Mouse (Mus musculus) brain, embryonic 18.5 days (tissue): Measurements from ENCODE around the gene Upf2.
"Not testable (repeated sequence)": the region's sequence is repeated elsewhere in the genome, so short reads cannot be mapped to it uniquely, and the experiment has no call there.

ENCODE experiments used
- DNase-seq: peaks from one replicate; pipeline ENCODE4 v3.0.0-alpha.2; 2012; ENCODE audit warnings: low read depth, low spot score

The Upf2 gene

GRCm38 (mm10) chr2:6070925-6071324 lies 119.7 kb downstream of the Upf2 start:
- no peak for DNase-seq

- no peak for DNase-seq
These were observed 120.5 kb downstream of the Upf2 start for GRCm38 (mm10) chr2:6071598-6072440.

GRCm38 (mm10) chr2:6072685-6073260 lies 121.5 kb downstream of the Upf2 start:
- no peak for DNase-seq

GRCm38 (mm10) chr2:6074891-6075529 lies 123.7 kb downstream of the Upf2 start:
- DNase-seq = no peak

GRCm38 (mm10) chr2:6075530-6075896 lies 124.2 kb downstream of the Upf2 start:
- DNase-seq = no peak

- DNase-seq = no peak
These were observed 128.8 kb downstream of the Upf2 start for GRCm38 (mm10) chr2:6080037-6080436.

GRCm38 (mm10) chr2:6081108-6081507 lies 129.8 kb downstream of the Upf2 start:
- DNase-seq = no peak

GRCm38 (mm10) chr2:6082615-6083014 lies 131.3 kb downstream of the Upf2 start:
- no peak for DNase-seq

GRCm38 (mm10) chr2:6083696-6084095 lies 132.4 kb downstream of the Upf2 start:
- no peak for DNase-seq

- DNase-seq = no peak
These were observed 134.6 kb downstream of the Upf2 start for GRCm38 (mm10) chr2:6085622-6086530.

- no peak for DNase-seq
These were observed 135.9 kb downstream of the Upf2 start for GRCm38 (mm10) chr2:6087151-6087550.

- DNase-seq = not testable (repeated sequence)
These were observed 138.7 kb downstream of the Upf2 start for GRCm38 (mm10) chr2:6089941-6090340.

- DNase-seq = no peak
These were observed 145.9 kb downstream of the Upf2 start for GRCm38 (mm10) chr2:6097113-6097716.

GRCm38 (mm10) chr2:6098924-6099323 lies 147.7 kb downstream of the Upf2 start:
- no peak for DNase-seq

- no peak for DNase-seq
These were observed 148.2 kb downstream of the Upf2 start for GRCm38 (mm10) chr2:6099443-6099842.

GRCm38 (mm10) chr2:6100027-6100749 lies 148.9 kb downstream of the Upf2 start:
- no peak for DNase-seq

GRCm38 (mm10) chr2:6100755-6101154 lies 149.5 kb downstream of the Upf2 start:
- no peak for DNase-seq

GRCm38 (mm10) chr2:6105437-6105836 lies 154.2 kb downstream of the Upf2 start:
- no peak for DNase-seq
